Mouse (Mus musculus): ENCODE measurements around the gene Wtap.

DNA sequence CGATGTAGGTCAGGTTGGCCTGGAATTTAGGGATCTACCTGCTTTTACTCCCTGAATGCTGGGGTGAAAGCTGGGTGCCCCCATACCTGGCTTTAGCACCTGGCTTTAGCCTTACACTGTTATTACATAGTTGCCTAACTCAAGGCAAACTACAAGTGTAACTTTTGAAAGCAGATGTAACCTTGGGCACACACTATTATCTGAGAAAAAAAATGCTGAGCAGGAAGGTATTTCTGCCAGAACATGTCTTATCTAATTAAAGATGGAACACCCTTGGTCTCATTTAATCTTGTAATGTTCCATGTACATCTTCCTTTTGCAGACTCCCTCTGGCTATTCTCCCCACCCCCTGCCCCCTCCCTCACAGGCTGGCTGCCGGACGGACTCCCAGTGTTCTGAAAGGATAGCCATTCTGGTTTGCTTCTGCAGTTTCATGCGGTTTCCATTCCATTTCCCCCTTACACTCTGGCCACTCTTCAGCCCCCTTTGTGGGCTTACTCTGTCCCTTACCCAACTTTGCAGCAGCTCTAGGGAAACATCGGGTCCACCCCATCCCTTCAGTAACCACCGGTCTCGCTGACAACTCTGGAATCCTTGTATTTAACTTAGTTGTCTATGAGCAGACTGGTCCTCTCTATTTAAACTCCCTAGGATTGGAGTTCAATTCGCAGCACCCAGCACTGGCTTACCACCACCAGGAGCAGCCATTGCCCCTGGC, 52.3 kb downstream of the Wtap start:
- TF ChIP-seq EP300 (IDR thresholded peaks at IDR 0.05; ENCODE audit: low read depth) (no peak), CTCF (IDR thresholded peaks at IDR 0.05; ENCODE audit: low read depth) (no peak)
